ENCODE assay signal across 22 mouse cellular contexts in the genomic region with DNA sequence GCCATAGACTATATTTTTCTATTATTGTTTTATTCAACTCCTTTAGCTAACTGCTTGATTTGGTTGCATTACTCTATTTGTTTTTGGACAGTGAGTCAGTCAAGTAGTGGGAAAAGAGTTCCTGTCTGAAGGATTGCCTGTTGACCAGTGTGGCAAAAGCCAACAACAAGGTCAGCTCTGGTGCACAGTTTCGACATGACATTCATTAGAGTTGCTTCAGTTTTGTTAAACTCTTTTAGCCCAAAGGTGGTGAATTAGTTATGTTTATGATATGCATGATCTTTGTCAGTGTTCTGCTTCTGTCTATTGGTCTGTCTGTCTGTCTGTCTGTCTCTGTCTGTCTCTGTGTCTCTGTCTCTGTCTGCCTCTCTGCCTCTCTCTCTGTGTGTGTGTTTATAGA.
DNase-seq lines count a peak whose midpoint lies in the region; ATAC-seq and TF ChIP-seq lines count a peak whose summit lies in the region.
"Had no signal": no experiment of that assay in that cellular context is flagged by ENCODE, and none has a peak within 500 bp of the region (broad histone marks: within the 10 kb centered on the region; RNA-seq: fewer than 3 reads in every experiment).

No protein-coding gene starts in this region.

- H3K4me1 ChIP-seq in liver, adult 2 months (ENCODE audit: control insufficient read depth, insufficient read depth, low read length) = no peaks in the 10 kb centered on the region
- H3K4me1 ChIP-seq in liver, postnatal 0 days (ENCODE audit: insufficient read depth) = no peaks in the 10 kb centered on the region
- no peaks in the 10 kb centered on the region for H3K4me1 ChIP-seq in hindbrain, embryonic 11.5 days (replicated peaks; ENCODE audit: control insufficient read depth, insufficient read depth, low read length)

- no peak for TF ChIP-seq EP300 in liver, postnatal 0 days (IDR thresholded peaks at IDR 0.05; ENCODE audit: low read depth)

- TF ChIP-seq POLR2A in liver, adult 2 months (IDR thresholded peaks at IDR 0.05; ENCODE audit: extremely low read depth, insufficient read depth, low read length) = no peak

- ATAC-seq in liver, postnatal 0 days = no peak
- ATAC-seq in hindbrain, embryonic 11.5 days (ENCODE audit: low FRiP score) = no peak
- ATAC-seq: activated CD4-positive, CD25-positive, alpha-beta regulatory T cell, adult 4 months; CD4-positive, CD25-positive, alpha-beta regulatory T cell, adult 4 months; Patski had no signal

- H3K27me3 ChIP-seq in liver, adult 2 months (ENCODE audit: control insufficient read depth, insufficient read depth, low read length) = no peaks in the 10 kb centered on the region
- H3K27me3 ChIP-seq in liver, postnatal 0 days (ENCODE audit: insufficient read depth, low read length) = no peaks in the 10 kb centered on the region
- H3K27me3 ChIP-seq in hindbrain, embryonic 11.5 days (ENCODE audit: control insufficient read depth, insufficient read depth, low read length) = no peaks in the 10 kb centered on the region
- H3K27me3 ChIP-seq: CH12.LX, Patski had no signal

- no peak overlapping the region for H3K4me2 ChIP-seq in liver, postnatal 0 days (ENCODE audit: low read depth, low read length)
- no peak overlapping the region for H3K4me2 ChIP-seq in hindbrain, embryonic 11.5 days (replicated peaks; ENCODE audit: low read depth, low read length)

- no peak overlapping the region for H3K9ac ChIP-seq in liver, adult 2 months (ENCODE audit: low read depth, low read length)
- H3K9ac ChIP-seq in liver, postnatal 0 days (replicated peaks) = no peak overlapping the region
- no peak overlapping the region for H3K9ac ChIP-seq in hindbrain, embryonic 11.5 days (ENCODE audit: low read depth, low read length)

- DNase-seq in heart, adult 11 months = peak; percentile 60
- DNase-seq in heart, postnatal 25 days (ENCODE audit: low spot score) = no peak
- peak; percentile 54 for DNase-seq in liver, adult 2 months (ENCODE audit: extremely low read depth, low read depth, low spot score)
- DNase-seq in liver, postnatal 0 days = no peak
- peak; percentile 7 for DNase-seq in adipocyte (ENCODE audit: low spot score)
- DNase-seq in hindbrain, embryonic 11.5 days (ENCODE audit: low spot score) = no peak
- DNase-seq: adrenal gland, adult 2 months; adrenal gland, adult 8-10 months; adrenal gland, postnatal 10 days; adrenal gland, postnatal 14 days; adrenal gland, postnatal 25 days; adrenal gland, postnatal 36 days; B cell, adult 2 months; cerebellum, adult 11 months; cerebellum, adult 11-12 months; cerebellum, adult 18-20 months; cerebellum, adult 2 months had no signal

- no peak for TF ChIP-seq CTCF in liver, adult 2 months (IDR thresholded peaks at IDR 0.05; ENCODE audit: low read depth, low read length)
- no peak for TF ChIP-seq CTCF in liver, postnatal 0 days (IDR thresholded peaks at IDR 0.05; ENCODE audit: low read depth)

- H3K36me3 ChIP-seq in liver, adult 2 months (ENCODE audit: control insufficient read depth, insufficient read depth, low read length) = no peaks in the 10 kb centered on the region
- H3K36me3 ChIP-seq in liver, postnatal 0 days (replicated peaks; ENCODE audit: insufficient read depth, low read length) = no peaks in the 10 kb centered on the region
- no peaks in the 10 kb centered on the region for H3K36me3 ChIP-seq in hindbrain, embryonic 11.5 days (ENCODE audit: control insufficient read depth, insufficient read depth, low read length)
- H3K36me3 ChIP-seq: G1E had no signal

- no peaks in the 10 kb centered on the region for H3K9me3 ChIP-seq in liver, postnatal 0 days (ENCODE audit: low read length)
- H3K9me3 ChIP-seq in hindbrain, embryonic 11.5 days (ENCODE audit: control insufficient read depth, low read length) = no peaks in the 10 kb centered on the region
- H3K9me3 ChIP-seq: G1E had no signal

- H3K27ac ChIP-seq in liver, adult 2 months (replicated peaks; ENCODE audit: insufficient read depth, low read depth, low read length) = no peak overlapping the region
- H3K27ac ChIP-seq in liver, postnatal 0 days (ENCODE audit: low read depth) = no peak overlapping the region
- no peak overlapping the region for H3K27ac ChIP-seq in hindbrain, embryonic 11.5 days (ENCODE audit: low read depth, low read length)

- no peaks in the 10 kb centered on the region for H3K79me2 ChIP-seq in liver, adult 2 months (ENCODE audit: control insufficient read depth, insufficient read depth, low read length)

- no peak overlapping the region for H3K4me3 ChIP-seq in liver, adult 2 months (ENCODE audit: insufficient read depth, low read depth, low read length)
- H3K4me3 ChIP-seq in liver, postnatal 0 days (ENCODE audit: low read depth, low read length) = no peak overlapping the region
- no peak overlapping the region for H3K4me3 ChIP-seq in hindbrain, embryonic 11.5 days (ENCODE audit: low read depth, low read length)

- intact Hi-C loops in heart, postnatal 25 days (cut with DNase I) = no loop called here

- 18% methylated on average over 1 of the region's 1 CpGs for WGBS in liver, adult 2 months
- 62% methylated on average over 1 of the region's 1 CpGs for WGBS in liver, postnatal 0 days (ENCODE audit: insufficient replicate concordance)
- WGBS in hindbrain, embryonic 11.5 days = 88% methylated on average over 1 of the region's 1 CpGs

Comparison
In these comparisons a context has a peak if more than half of its experiments do, and no peak if none do; other contexts are left out.
1. DNase-seq: peak in heart, adult 11 months (single experiment), liver, adult 2 months (single experiment) and adipocyte (single experiment); none in heart, postnatal 25 days (single experiment), liver, postnatal 0 days (single experiment) and hindbrain, embryonic 11.5 days (single experiment).